Mouse (Mus musculus) forebrain, embryonic 11.5 days (tissue): ENCODE measurements around the gene Cdc42bpa. TPM values are rescaled to one million over a fixed set of nuclear protein-coding genes. Genes with fewer than 3 reads are reported as not detected.

ENCODE experiments used
- ATAC-seq: fragments of 200-750 bp; cut with Nextera tagmentation; replicated peaks from 2 replicates; pipeline ENCODE4 v1.8.0; 2017; ENCODE audit warnings: moderate TSS enrichment; ENCODE audit not compliant: low FRiP score
- DNase-seq: peaks from one replicate; pipeline ENCODE4 v3.0.0-alpha.2; 2017; ENCODE audit warnings: low spot score
- H3K27ac ChIP-seq: fragments of 300-500 bp; sonication (generic); 2 replicates; pipeline ENCODE4 v1.5.1; 2014; ENCODE audit warnings: low read depth, low read length
- H3K27me3 ChIP-seq: fragments of 300-500 bp; sonication (generic); 2 replicates; pipeline ENCODE4 v1.6.1; 2014; ENCODE audit warnings: mild to moderate bottlenecking, low read length, mixed read lengths; ENCODE audit not compliant: control insufficient read depth, insufficient read depth
- H3K36me3 ChIP-seq: fragments of 300-500 bp; sonication (generic); 2 replicates; pipeline ENCODE4 v1.6.1; 2014; ENCODE audit warnings: mild to moderate bottlenecking, low read length, moderate library complexity, mixed read lengths; ENCODE audit not compliant: control insufficient read depth, insufficient read depth
- H3K4me1 ChIP-seq: fragments of 300-500 bp; sonication (generic); replicated peaks from 2 replicates; pipeline ENCODE4 v1.6.1; 2014; ENCODE audit warnings: low read length, mixed read lengths; ENCODE audit not compliant: control insufficient read depth, insufficient read depth
- H3K4me2 ChIP-seq: fragments of 300-500 bp; sonication (generic); 2 replicates; pipeline ENCODE4 v1.6.1; 2014; ENCODE audit warnings: low read depth, mild to moderate bottlenecking, low read length, moderate library complexity, mixed read lengths; ENCODE audit not compliant: severe bottlenecking
- H3K4me3 ChIP-seq: fragments of 300-500 bp; sonication (generic); 2 replicates; pipeline ENCODE4 v1.5.1; 2014; ENCODE audit warnings: low read depth, low read length
- H3K9ac ChIP-seq: fragments of 300-500 bp; sonication (generic); 2 replicates; pipeline ENCODE4 v1.6.1; 2014; ENCODE audit warnings: low read length
- H3K9me3 ChIP-seq: fragments of 300-500 bp; sonication (generic); 2 replicates; pipeline ENCODE4 v1.6.1; 2016; ENCODE audit warnings: low read length, mixed read lengths; ENCODE audit not compliant: control insufficient read depth
- WGBS: fragments of 180-500 bp; shearing (Covaris S2); extraction: QIAGEN DNeasy Blood & Tissue Kit; methylation state at CpG from one replicate; pipeline ENCODE4 v1.1.7; 2014; 5-methylcytosine and 5-hydroxymethylcytosine counted together
- polyA plus RNA-seq: library from polyadenylated mRNA; unstranded; fragments of >200 nt; fragmentation: Nextera tagmentation; extraction: Ambion mirVana; gene quantifications from 2 replicates; pipeline ENCODE4 v1.2.1, GENCODE M21; 2014

The Cdc42bpa gene
- polyA plus RNA-seq, 1 experiment from 2014 or later, result 17.1 TPM

DNA sequence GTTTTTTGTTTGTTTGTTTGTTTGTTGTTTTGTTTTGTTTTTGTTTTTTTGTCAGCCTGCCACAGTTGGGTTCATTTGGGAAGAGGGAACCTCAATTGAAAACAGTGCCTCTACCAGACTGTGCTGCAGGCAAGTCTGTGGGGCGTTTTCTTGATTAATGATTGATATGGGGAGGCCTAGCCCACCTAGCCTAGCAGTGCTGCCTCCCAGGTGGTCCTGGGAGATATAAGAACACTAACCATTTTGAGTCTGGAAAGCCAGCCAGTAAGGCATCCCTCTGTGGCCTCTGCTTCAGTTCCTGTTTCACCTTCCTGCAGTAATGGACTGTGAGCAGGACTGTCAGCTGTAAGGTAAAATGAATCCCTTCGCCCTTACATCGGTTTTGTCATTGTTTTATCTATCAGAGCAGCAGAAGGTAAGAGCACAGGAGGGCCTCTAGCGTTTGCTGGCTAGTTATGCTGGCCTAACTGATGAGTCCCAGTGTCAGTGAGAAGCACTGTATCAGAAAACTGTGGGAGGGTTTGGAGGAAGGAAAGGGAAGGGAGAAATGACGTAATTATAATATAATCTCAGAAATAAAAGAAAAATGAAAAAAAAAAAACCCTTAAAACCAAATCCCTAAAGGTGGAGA, 15.5 kb downstream of the Cdc42bpa start:
- DNase-seq (no peak), ATAC-seq (no peak)
- Histone ChIP-seq H3K27ac (no peak overlapping the region), H3K9me3 (no peaks in the 10 kb centered on the region), H3K4me3 (no peak overlapping the region), H3K27me3 (no peaks in the 10 kb centered on the region), H3K9ac (no peak overlapping the region), H3K4me1 (no peaks in the 10 kb centered on the region), H3K36me3 (no peaks in the 10 kb centered on the region), H3K4me2 (no peak overlapping the region)
- WGBS, result 78% methylated on average over 5 of the region's 5 CpGs

DNA sequence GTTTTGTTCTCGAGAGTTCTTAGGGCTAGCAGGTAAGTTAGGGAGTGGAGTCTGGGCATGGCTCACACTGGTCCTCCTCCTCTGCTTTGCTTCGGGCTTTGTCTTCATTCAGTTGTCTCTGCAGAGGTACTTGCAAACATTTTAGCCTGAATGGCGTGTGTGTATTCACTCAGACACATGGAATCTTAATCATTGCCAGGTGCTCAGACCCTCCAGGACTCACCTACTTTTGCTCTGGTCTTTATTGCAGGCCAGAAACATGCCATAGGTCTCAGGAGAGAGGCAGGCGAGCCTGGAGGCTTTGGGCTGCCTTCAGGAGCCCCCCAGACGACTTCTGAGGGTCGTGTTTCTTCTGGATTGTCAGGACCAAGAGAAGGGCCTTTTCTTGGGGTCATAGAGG, 17.2 kb downstream of the Cdc42bpa start:
- H3K9ac ChIP-seq, result no peak overlapping the region
- H3K4me3 ChIP-seq, result no peak overlapping the region
- ATAC-seq, result no peak
- peaks cover 3% of the 10 kb centered on the region; the same call in 1 of the 2 replicates for H3K9me3 ChIP-seq
- no peak for DNase-seq
- H3K4me2 ChIP-seq, result no peak overlapping the region
- WGBS, result 71% methylated on average over 6 of the region's 6 CpGs
- no peaks in the 10 kb centered on the region for H3K27me3 ChIP-seq
- H3K36me3 ChIP-seq, result no peaks in the 10 kb centered on the region
- no peaks in the 10 kb centered on the region for H3K4me1 ChIP-seq
- H3K27ac ChIP-seq, result no peak overlapping the region

DNA sequence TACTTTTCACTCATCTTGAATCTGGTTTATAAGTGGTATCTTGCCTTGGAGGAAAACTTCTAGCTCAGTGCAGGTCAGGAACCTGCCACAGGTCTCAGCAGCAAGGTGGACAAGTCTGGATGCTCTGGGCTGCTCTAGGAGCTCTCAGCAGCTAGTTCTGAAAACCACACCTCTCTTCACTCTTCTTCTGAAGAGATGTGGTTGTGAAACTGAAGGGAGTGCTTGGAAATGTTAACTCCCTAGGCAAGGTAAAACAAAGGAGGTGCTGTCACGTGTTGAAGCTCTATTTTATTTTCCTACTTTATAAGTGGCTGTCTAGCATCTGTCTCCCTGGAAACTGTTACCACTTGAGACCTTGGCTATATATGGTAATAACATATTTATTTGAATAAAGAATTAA, 18.5 kb downstream of the Cdc42bpa start:
- Histone ChIP-seq H3K9me3 (peaks cover 3% of the 10 kb centered on the region; the same call in 1 of the 2 replicates), H3K36me3 (no peaks in the 10 kb centered on the region), H3K4me1 (no peaks in the 10 kb centered on the region), H3K4me3 (no peak overlapping the region), H3K27ac (no peak overlapping the region), H3K9ac (no peak overlapping the region), H3K4me2 (no peak overlapping the region), H3K27me3 (no peaks in the 10 kb centered on the region)
- no peak for DNase-seq
- 66% methylated on average over 1 of the region's 1 CpGs for WGBS
- no peak for ATAC-seq

DNA sequence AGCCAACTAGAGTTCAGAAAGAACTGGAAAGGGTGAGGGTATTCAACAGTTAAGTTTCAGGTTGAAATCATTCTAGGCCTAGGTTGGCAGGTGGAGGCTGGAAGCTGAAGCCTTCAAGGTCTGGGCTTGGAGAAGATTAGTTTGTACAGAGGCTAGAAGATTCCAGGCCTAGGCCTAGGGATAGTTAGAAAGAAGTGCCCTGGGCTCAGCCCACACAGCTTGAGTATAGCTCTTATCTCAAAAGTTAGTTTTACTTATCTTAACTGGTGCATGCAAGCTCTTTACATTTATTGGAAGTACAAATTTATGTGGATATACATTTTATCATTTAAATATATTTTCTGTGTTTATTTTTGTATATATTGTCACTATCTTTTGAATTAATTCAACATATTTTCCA, 21.4 kb downstream of the Cdc42bpa start:
- Histone ChIP-seq H3K4me2 (no peak overlapping the region), H3K9me3 (peaks cover 3% of the 10 kb centered on the region; the same call in 1 of the 2 replicates), H3K9ac (no peak overlapping the region), H3K27me3 (no peaks in the 10 kb centered on the region), H3K27ac (no peak overlapping the region), H3K36me3 (no peaks in the 10 kb centered on the region), H3K4me1 (no peaks in the 10 kb centered on the region), H3K4me3 (no peak overlapping the region)
- DNase-seq (no peak), ATAC-seq (no peak)

DNA sequence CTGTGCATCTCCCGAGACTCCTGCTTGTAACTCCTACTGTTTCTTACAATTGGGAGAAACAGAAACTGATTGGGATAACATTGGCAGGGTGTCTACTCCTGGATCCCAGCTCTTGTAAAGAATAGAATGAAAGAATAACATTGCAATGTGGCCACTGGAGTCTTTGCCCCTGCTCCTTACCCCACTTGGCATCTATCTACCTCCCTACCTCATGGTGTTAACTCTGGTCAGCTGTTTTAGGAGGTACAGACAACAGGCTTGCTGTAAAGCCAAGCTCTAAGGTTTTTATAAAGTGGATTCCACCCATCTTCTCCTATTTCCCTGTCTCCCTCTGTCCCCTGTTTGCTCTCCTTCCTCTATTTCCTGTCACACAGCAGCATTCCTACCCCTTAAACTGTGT, 21.9 kb downstream of the Cdc42bpa start:
- WGBS, result 82% methylated on average over 1 of the region's 1 CpGs
- H3K27ac ChIP-seq, result no peak overlapping the region
- DNase-seq, result no peak
- no peak overlapping the region for H3K4me2 ChIP-seq
- H3K36me3 ChIP-seq, result no peaks in the 10 kb centered on the region
- H3K9ac ChIP-seq, result no peak overlapping the region
- no peaks in the 10 kb centered on the region for H3K27me3 ChIP-seq
- no peak overlapping the region for H3K4me3 ChIP-seq
- no peak for ATAC-seq
- H3K4me1 ChIP-seq, result no peaks in the 10 kb centered on the region
- H3K9me3 ChIP-seq, result peaks cover 3% of the 10 kb centered on the region; the same call in 1 of the 2 replicates

DNA sequence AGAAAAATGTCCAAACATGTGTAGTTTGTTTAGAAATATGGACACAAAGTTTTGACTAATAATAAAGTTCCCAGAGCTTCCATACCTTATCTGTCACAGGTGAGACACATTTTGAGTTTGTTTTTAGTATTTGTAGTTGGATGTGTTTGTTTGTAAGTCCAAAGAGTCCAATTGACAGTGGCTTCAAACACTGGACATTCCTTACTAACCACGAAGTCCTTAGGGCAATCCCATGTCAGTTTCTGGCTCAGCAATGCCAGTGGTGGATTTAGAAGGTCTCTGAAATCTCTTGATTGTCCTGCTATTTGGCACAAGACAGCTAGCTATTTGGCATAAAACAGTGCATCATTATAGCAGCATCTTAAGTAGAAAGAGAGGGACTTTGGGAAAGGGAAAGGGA, 22.7 kb downstream of the Cdc42bpa start:
- no peak overlapping the region for H3K9ac ChIP-seq
- no peaks in the 10 kb centered on the region for H3K4me1 ChIP-seq
- ATAC-seq (no peak), DNase-seq (no peak)
- H3K27ac ChIP-seq, result no peak overlapping the region
- no peaks in the 10 kb centered on the region for H3K27me3 ChIP-seq
- H3K4me3 ChIP-seq, result no peak overlapping the region
- 88% methylated on average over 1 of the region's 1 CpGs for WGBS
- H3K4me2 ChIP-seq, result no peak overlapping the region
- H3K9me3 ChIP-seq, result peaks cover 3% of the 10 kb centered on the region; the same call in 1 of the 2 replicates
- H3K36me3 ChIP-seq, result no peaks in the 10 kb centered on the region

DNA sequence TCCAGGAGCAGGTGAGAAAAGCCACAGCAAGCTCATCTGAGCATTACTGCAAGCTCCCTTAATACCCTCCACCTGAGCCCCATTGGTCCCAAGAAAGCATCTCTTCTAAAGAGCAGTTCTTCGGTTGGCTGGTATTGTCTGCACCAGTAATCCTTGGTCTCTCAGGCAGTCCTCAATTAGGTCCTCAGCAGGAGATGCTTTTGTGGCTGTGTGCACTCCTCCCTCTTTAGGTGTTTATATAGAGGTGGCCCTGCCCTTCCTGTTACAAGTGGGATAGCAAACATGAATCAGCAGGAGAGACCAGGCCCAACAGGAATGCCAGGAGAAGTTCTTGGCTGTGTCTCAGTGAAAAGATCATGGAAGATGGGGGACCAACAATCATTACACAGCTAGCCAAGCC, 23.9 kb downstream of the Cdc42bpa start:
- WGBS, result 39% methylated on average over 1 of the region's 1 CpGs
- no peaks in the 10 kb centered on the region for H3K27me3 ChIP-seq
- DNase-seq, result no peak
- H3K4me1 ChIP-seq, result no peaks in the 10 kb centered on the region
- H3K4me3 ChIP-seq, result no peak overlapping the region
- no peaks in the 10 kb centered on the region for H3K36me3 ChIP-seq
- no peak overlapping the region for H3K4me2 ChIP-seq
- H3K27ac ChIP-seq, result no peak overlapping the region
- ATAC-seq, result no peak
- peaks cover 3% of the 10 kb centered on the region; the same call in 1 of the 2 replicates for H3K9me3 ChIP-seq
- no peak overlapping the region for H3K9ac ChIP-seq

DNA sequence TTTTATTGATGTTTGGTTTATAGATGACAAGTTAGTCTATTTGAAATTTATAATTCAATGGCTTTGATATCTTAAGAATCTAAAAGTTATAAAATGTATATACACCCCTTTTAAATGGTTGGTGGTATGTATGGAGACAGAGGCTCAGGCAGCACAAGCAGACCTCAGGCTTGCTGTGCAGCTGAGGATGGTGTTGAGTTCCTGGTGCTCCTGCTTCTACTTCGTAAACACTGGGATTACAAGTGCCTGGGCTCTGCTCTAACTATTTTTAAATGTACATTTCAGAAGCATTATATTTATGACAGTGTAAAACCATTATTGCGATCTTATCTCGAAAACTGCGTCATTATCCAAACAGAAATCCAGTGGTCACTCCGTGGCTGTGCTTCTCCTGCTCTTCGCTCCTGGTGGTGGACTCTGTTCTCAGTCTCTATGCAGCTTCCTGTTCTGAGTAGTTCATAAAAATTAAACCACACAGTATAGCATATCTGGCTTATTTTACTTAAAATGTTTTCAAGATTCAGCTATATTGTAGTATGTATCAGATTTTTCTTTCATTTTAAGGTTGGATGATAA, 31.5 kb downstream of the Cdc42bpa start:
- no peak overlapping the region for H3K4me2 ChIP-seq
- H3K9ac ChIP-seq, result no peak overlapping the region
- H3K4me1 ChIP-seq, result no peaks in the 10 kb centered on the region
- WGBS, result 91% methylated on average over 6 of the region's 6 CpGs
- no peaks in the 10 kb centered on the region for H3K36me3 ChIP-seq
- no peak overlapping the region for H3K4me3 ChIP-seq
- no peak for DNase-seq
- H3K27ac ChIP-seq, result no peak overlapping the region
- no peaks in the 10 kb centered on the region for H3K27me3 ChIP-seq
- ATAC-seq, result no peak
- H3K9me3 ChIP-seq, result no peaks in the 10 kb centered on the region

DNA sequence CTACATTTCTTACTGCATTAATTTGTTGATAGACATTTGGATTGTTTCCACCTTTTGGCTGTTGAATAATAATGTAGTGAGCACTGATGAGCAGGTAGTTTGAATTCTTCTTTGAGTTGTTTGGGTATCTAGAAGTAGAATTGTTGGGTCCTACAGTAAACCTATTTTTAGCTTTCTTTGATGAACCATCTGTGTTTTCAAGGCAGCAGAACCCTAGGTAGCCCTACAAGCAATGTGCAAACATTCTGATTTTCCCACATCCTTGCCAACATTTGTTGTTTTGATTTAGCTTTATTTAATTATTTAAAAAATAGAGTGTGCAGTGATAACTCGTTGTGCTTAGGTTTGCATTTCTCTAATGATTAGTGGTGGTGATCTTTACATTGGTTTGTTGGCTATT, 32.0 kb downstream of the Cdc42bpa start:
- Histone ChIP-seq H3K4me3 (no peak overlapping the region), H3K9me3 (no peaks in the 10 kb centered on the region), H3K9ac (no peak overlapping the region), H3K4me2 (no peak overlapping the region), H3K27me3 (no peaks in the 10 kb centered on the region), H3K27ac (no peak overlapping the region), H3K4me1 (no peaks in the 10 kb centered on the region), H3K36me3 (no peaks in the 10 kb centered on the region)
- no peak for DNase-seq
- ATAC-seq, result no peak
- 92% methylated on average over 1 of the region's 1 CpGs for WGBS
